Mouse (Mus musculus) T-helper 1 cell (primary cell): ENCODE measurements around the gene Il4ra.

ENCODE experiments used
- in situ Hi-C: fragments of 300-600 bp; cut with MboI, MseI; formaldehyde crosslinking; loops from one replicate; pipeline ENCODE4 v1.15.1; 2025; ENCODE audit warnings: high pct_unique_total_duplicates

Il4ra gene

GRCm38 (mm10) chr7:125551766-125552709, at the start of gene Il4ra:
Il4ra (plus strand) TSS chr7:125552120.
- in situ Hi-C loops = loop anchor here (5.0 kb wide), 1 partner anchor 80 kb away; no protein-coding TSS in a partner anchor

- in situ Hi-C loops = no loop called here
Observed at GRCm38 (mm10) chr7:125503374-125504092, 48.4 kb upstream of the Il4ra start.

- in situ Hi-C loops = no loop called here
Observed at GRCm38 (mm10) chr7:125504618-125505017, 47.3 kb upstream of the Il4ra start.

- in situ Hi-C loops = no loop called here
Observed at GRCm38 (mm10) chr7:125505568-125505967, 46.4 kb upstream of the Il4ra start.

GRCm38 (mm10) chr7:125507279-125507678, 44.6 kb upstream of the Il4ra start:
- in situ Hi-C loops = no loop called here

GRCm38 (mm10) chr7:125511432-125511831, 40.5 kb upstream of the Il4ra start:
- in situ Hi-C loops = no loop called here

GRCm38 (mm10) chr7:125511852-125512251, 40.1 kb upstream of the Il4ra start:
- in situ Hi-C loops = no loop called here

- in situ Hi-C loops = no loop called here
Observed at GRCm38 (mm10) chr7:125515081-125515853, 36.7 kb upstream of the Il4ra start.

GRCm38 (mm10) chr7:125516723-125517122, 35.2 kb upstream of the Il4ra start:
- in situ Hi-C loops = no loop called here

- in situ Hi-C loops = no loop called here
Observed at GRCm38 (mm10) chr7:125517470-125517869, 34.5 kb upstream of the Il4ra start.

- in situ Hi-C loops = no loop called here
Observed at GRCm38 (mm10) chr7:125519715-125520114, 32.2 kb upstream of the Il4ra start.

GRCm38 (mm10) chr7:125523051-125523450, 28.9 kb upstream of the Il4ra start:
- in situ Hi-C loops = no loop called here

- in situ Hi-C loops = no loop called here
Observed at GRCm38 (mm10) chr7:125527186-125527585, 24.7 kb upstream of the Il4ra start.

- in situ Hi-C loops = no loop called here
Observed at GRCm38 (mm10) chr7:125527901-125528580, 23.9 kb upstream of the Il4ra start.

- in situ Hi-C loops = no loop called here
Observed at GRCm38 (mm10) chr7:125539351-125539750, 12.6 kb upstream of the Il4ra start.

- in situ Hi-C loops = no loop called here
Observed at GRCm38 (mm10) chr7:125541026-125541425, 10.9 kb upstream of the Il4ra start.

- in situ Hi-C loops = no loop called here
Observed at GRCm38 (mm10) chr7:125541821-125542220, 10.1 kb upstream of the Il4ra start.

- in situ Hi-C loops = no loop called here
Observed at GRCm38 (mm10) chr7:125542335-125543050, 9.4 kb upstream of the Il4ra start.

- in situ Hi-C loops = no loop called here
Observed at GRCm38 (mm10) chr7:125543497-125543896, 8.4 kb upstream of the Il4ra start.

GRCm38 (mm10) chr7:125545331-125545730, 6.6 kb upstream of the Il4ra start:
- in situ Hi-C loops = no loop called here

GRCm38 (mm10) chr7:125546727-125547126, 5.2 kb upstream of the Il4ra start:
- in situ Hi-C loops = no loop called here
